Mouse (Mus musculus) liver, embryonic 11.5 days (tissue): ENCODE measurements around the gene Prrc2b. TPM values are rescaled to one million over a fixed set of nuclear protein-coding genes. Genes with fewer than 3 reads are reported as not detected.
A peak's percentile ranks its signal among the peaks of the same experiment; 100 is the strongest.

ENCODE experiments used
- ATAC-seq: fragments of 200-750 bp; cut with Nextera tagmentation; replicated peaks from 2 replicates; pipeline ENCODE4 v1.8.0; 2017; ENCODE audit warnings: moderate number of reproducible peaks, mild to moderate bottlenecking, moderate TSS enrichment, moderate library complexity; ENCODE audit not compliant: low FRiP score
- DNase-seq: peaks from one replicate; pipeline ENCODE4 v3.0.0-alpha.2; 2017; ENCODE audit warnings: low spot score
- H3K27ac ChIP-seq: fragments of 300-500 bp; sonication (generic); 2 replicates; pipeline ENCODE4 v1.5.1; 2014; ENCODE audit warnings: mild to moderate bottlenecking, low read depth, low read length, control low read depth
- H3K27me3 ChIP-seq: fragments of 300-500 bp; sonication (generic); replicated peaks from 2 replicates; pipeline ENCODE4 v1.6.1; 2014; ENCODE audit warnings: low read length, mixed read lengths; ENCODE audit not compliant: control insufficient read depth, insufficient read depth
- H3K36me3 ChIP-seq: fragments of 300-500 bp; sonication (generic); 2 replicates; pipeline ENCODE4 v1.6.1; 2014; ENCODE audit warnings: mild to moderate bottlenecking, low read length, moderate library complexity, mixed read lengths; ENCODE audit not compliant: control insufficient read depth, insufficient read depth
- H3K4me1 ChIP-seq: fragments of 300-500 bp; sonication (generic); replicated peaks from 2 replicates; pipeline ENCODE4 v1.6.1; 2014; ENCODE audit warnings: low read length, mixed read lengths; ENCODE audit not compliant: control insufficient read depth, insufficient read depth
- H3K4me2 ChIP-seq: fragments of 300-500 bp; sonication (generic); 2 replicates; pipeline ENCODE4 v1.6.1; 2014; ENCODE audit warnings: mild to moderate bottlenecking, control low read depth, moderate library complexity
- H3K4me3 ChIP-seq: fragments of 300-500 bp; sonication (generic); 2 replicates; pipeline ENCODE4 v1.5.1; 2014; ENCODE audit warnings: low read depth, low read length, control low read depth
- H3K9ac ChIP-seq: fragments of 300-500 bp; sonication (generic); 2 replicates; pipeline ENCODE4 v1.6.1; 2014; ENCODE audit warnings: low read depth, low read length, control low read depth
- H3K9me3 ChIP-seq: fragments of 300-500 bp; sonication (generic); 2 replicates; pipeline ENCODE4 v1.6.1; 2016; ENCODE audit warnings: low read length, inconsistent platforms, mixed read lengths; ENCODE audit not compliant: control insufficient read depth
- WGBS: fragments of 180-500 bp; shearing (Covaris S2); extraction: QIAGEN DNeasy Blood & Tissue Kit; methylation state at CpG from one replicate; pipeline ENCODE4 v1.1.7; 2014; 5-methylcytosine and 5-hydroxymethylcytosine counted together
- polyA plus RNA-seq: library from polyadenylated mRNA; unstranded; fragments of >200 nt; fragmentation: Nextera tagmentation; extraction: Ambion mirVana; gene quantifications from 2 replicates; pipeline ENCODE4 v1.2.1, GENCODE M21; 2014

The Prrc2b gene
- polyA plus RNA-seq, 1 experiment from 2014 or later: 48.1 TPM

DNA sequence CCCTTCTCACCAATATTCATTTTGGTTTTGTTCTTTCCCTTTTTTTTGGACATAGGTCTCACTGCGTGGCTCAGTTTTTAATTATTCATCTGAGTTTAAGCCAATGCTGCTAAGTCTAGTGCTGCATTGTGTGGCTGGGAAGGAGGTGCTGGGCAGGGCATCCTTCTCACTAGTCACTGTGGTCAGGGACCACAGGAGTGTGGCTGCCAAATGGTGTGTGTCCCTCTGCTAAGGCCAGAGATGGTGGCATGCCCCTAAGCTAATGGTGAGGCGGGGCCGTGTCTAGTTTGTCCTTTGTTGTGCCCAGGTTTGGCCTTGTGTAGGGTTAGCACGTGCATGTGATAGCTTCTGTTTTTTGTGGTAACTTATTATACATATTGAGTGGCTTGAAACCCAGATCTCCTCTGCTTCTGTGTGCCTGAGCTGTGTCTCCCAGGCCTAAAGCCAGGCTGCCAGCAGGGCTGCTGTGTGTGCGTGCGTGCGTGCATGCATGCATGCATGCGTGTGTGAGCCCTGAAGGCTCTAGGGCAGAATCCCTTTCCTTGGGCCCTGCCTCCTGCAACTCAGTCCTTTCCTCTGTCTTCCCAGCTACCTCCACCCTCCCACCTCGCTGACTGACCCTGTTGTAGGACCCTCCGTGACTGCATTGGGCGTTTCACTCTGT lies 26.6 kb downstream of the Prrc2b start:
- Histone ChIP-seq H3K9ac (no peak overlapping the region), H3K4me3 (no peak overlapping the region), H3K27me3 (no peaks in the 10 kb centered on the region), H3K4me1 (peaks cover 41% of the 10 kb centered on the region), H3K4me2 (no peak overlapping the region), H3K9me3 (no peaks in the 10 kb centered on the region), H3K36me3 (no peaks in the 10 kb centered on the region; the same call in 1 of the 2 replicates), H3K27ac (no peak overlapping the region)
- WGBS: 86% methylated on average over 11 of the region's 11 CpGs
- DNase-seq (no peak), ATAC-seq (no peak)

DNA sequence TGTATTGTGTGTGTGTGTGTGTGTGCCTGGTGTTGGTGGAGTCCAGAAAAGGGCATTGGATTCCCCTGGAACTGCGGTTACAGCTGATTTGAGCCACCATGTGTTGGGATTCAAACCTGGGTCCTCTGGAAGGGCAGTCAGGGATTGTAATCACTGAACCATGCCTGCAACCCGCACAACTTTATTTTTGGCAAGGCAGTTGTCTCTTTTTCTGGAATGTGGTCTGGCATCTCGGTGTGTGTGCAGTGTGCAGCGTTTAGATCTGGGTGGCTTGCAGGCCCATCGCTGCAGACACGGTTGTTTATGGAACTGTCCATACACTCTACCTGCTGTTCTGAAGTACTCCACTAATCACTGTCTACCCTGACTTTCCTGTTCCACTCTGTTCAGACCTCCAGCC lies 28.5 kb downstream of the Prrc2b start:
- no peaks in the 10 kb centered on the region for H3K27me3 ChIP-seq
- 73% methylated on average over 6 of the region's 6 CpGs for WGBS
- H3K27ac ChIP-seq: no peak overlapping the region
- H3K9ac ChIP-seq: no peak overlapping the region
- no peak overlapping the region for H3K4me3 ChIP-seq
- H3K9me3 ChIP-seq: no peaks in the 10 kb centered on the region
- no peak overlapping the region for H3K4me2 ChIP-seq
- DNase-seq: no peak
- H3K4me1 ChIP-seq: peaks cover 30% of the 10 kb centered on the region
- H3K36me3 ChIP-seq: peaks cover 8% of the 10 kb centered on the region; the same call in 1 of the 2 replicates
- no peak for ATAC-seq

DNA sequence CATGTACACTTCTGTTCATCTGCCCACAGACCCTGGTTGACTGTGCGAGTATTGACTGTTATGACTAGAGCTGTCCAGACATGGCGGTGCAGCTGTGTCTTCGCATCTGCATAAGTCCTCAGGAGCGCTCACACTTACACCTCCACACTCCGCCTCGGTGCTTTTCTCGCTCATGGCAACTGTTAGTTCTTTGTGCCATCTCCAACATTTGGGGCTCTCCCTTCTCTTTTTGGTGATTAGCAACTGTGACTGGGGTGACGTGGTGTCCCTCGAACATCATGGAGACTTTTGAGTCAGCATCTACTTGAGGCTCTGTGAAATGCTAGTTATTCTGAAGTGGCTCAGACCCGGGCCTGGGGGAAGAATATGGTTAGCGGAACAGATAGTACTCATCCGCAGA lies 29.2 kb downstream of the Prrc2b start:
- no peak for DNase-seq
- Histone ChIP-seq H3K36me3 (peaks cover 13% of the 10 kb centered on the region; the same call in 1 of the 2 replicates), H3K4me1 (peaks cover 23% of the 10 kb centered on the region), H3K9me3 (no peaks in the 10 kb centered on the region), H3K4me2 (no peak overlapping the region), H3K27ac (no peak overlapping the region), H3K9ac (no peak overlapping the region), H3K4me3 (no peak overlapping the region), H3K27me3 (no peaks in the 10 kb centered on the region)
- no peak for ATAC-seq
- 94% methylated on average over 12 of the region's 12 CpGs for WGBS

DNA sequence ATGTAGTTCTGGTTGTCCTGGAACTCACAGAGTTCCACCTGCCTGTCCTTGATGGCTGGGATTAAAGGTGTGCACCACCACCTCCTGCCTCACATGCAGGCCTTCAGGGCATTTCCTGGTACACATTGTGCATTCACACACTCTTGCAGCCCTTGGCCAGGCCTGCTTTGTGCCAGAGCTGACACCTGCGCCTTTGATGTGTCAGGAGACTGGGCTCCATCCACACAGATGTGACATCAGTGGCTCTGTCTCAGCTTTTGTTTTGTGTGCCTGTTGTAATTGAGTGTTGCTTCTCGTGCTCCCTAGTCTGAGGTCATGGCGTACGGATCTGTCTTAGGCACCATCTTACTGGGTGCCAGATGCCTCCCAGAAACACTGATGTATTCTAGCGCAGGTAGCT lies 30.5 kb downstream of the Prrc2b start:
- ATAC-seq (no peak), DNase-seq (no peak)
- peaks cover 15% of the 10 kb centered on the region for H3K4me1 ChIP-seq
- H3K4me3 ChIP-seq: no peak overlapping the region
- no peak overlapping the region for H3K27ac ChIP-seq
- H3K9ac ChIP-seq: no peak overlapping the region
- H3K9me3 ChIP-seq: no peaks in the 10 kb centered on the region
- no peak overlapping the region for H3K4me2 ChIP-seq
- H3K27me3 ChIP-seq: no peaks in the 10 kb centered on the region
- H3K36me3 ChIP-seq: peaks cover 20% of the 10 kb centered on the region
- 91% methylated on average over 5 of the region's 5 CpGs for WGBS

DNA sequence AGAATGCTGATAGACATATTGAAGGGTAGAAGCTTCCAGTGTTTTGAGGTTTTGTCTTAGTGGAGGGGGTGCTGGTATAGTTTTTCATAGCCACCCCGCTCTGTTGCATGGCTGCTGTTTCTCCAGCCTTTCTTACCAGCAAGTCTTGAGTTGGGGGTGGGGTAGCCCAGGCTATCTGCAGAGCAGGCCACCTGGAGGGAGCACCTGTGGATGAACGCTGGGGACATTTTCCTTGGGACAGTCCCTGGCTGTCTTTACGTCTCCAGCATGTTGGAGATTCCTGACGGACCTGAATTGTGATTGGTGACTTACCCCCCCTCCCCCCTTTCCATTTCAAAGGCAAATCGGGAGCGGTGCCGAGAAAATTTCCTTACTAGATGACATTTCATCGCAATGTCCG lies 31.2 kb downstream of the Prrc2b start:
- Histone ChIP-seq H3K36me3 (peaks cover 27% of the 10 kb centered on the region), H3K27me3 (no peaks in the 10 kb centered on the region), H3K4me3 (no peak overlapping the region), H3K4me2 (no peak overlapping the region), H3K9me3 (no peaks in the 10 kb centered on the region), H3K4me1 (peaks cover 13% of the 10 kb centered on the region), H3K9ac (no peak overlapping the region), H3K27ac (no peak overlapping the region)
- no peak for DNase-seq
- WGBS: 89% methylated on average over 9 of the region's 9 CpGs
- ATAC-seq: no peak

DNA sequence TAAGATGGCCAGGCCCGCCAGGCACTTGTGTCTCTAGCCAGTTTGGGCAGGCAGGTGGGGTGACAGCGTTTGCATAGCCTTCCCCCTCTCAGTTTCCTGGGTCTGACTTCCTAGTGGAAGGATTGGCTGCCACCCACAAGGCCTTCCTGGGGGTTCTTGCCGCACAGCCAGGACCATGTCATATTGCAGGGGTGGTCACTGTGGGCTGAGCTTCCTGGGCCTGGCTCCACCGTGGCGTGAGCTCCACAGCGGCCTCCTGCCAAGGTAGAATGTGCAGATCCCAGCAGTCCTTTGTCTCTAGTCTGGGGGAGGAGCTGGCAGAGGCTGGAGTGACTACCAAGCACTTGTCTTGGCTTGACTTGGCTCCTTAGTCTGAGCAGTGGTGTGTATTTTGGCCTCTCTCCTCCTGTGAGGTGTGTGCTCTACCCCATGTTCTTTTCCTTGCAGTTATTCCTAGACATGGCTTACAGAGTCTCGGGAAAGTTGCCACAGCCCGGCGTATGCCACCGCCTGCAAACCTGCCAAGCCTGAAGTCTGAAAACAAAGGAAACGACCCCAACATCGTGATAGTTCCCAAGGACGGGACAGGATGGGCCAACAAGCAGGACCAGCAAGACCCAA lies 31.9 kb downstream of the Prrc2b start:
- H3K36me3 ChIP-seq: peaks cover 33% of the 10 kb centered on the region
- WGBS: 82% methylated on average over 13 of the region's 13 CpGs
- DNase-seq (no peak), ATAC-seq (no peak)
- H3K4me3 ChIP-seq: no peak overlapping the region
- peak overlapping the region; percentile 43; the same call in 1 of the 2 replicates for H3K27ac ChIP-seq
- H3K4me2 ChIP-seq: no peak overlapping the region
- peaks cover 8% of the 10 kb centered on the region for H3K4me1 ChIP-seq
- no peaks in the 10 kb centered on the region for H3K27me3 ChIP-seq
- H3K9me3 ChIP-seq: no peaks in the 10 kb centered on the region
- H3K9ac ChIP-seq: no peak overlapping the region

DNA sequence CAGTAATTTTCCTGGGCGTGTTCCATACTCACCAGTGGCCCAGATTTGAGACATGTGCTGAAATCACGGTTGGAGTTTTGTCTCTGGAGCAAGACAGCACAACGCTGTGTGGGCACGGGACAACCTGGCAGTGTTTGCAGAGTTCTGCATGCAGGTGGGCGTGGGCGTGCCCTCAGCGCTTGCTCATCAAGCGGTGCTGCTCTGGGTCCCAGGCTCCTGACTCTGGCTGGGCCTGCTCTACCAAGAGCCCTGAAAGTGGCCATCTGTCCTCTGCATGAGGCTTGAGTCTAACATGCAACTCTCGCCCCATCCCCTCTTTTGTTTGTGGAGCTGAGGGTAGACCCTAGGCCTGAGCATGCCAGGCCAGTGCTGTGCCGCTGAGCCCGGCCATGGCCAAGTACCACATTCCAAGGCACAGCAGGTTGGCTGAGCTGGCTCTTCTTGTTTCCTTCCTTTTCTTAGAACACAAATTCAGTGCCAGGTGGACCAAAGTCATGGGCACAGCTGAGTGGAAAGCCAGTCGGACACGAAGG lies 36.2 kb downstream of the Prrc2b start:
- Histone ChIP-seq H3K4me1 (no peaks in the 10 kb centered on the region), H3K36me3 (peaks cover 48% of the 10 kb centered on the region)
- 95% methylated on average over 13 of the region's 13 CpGs for WGBS

DNA sequence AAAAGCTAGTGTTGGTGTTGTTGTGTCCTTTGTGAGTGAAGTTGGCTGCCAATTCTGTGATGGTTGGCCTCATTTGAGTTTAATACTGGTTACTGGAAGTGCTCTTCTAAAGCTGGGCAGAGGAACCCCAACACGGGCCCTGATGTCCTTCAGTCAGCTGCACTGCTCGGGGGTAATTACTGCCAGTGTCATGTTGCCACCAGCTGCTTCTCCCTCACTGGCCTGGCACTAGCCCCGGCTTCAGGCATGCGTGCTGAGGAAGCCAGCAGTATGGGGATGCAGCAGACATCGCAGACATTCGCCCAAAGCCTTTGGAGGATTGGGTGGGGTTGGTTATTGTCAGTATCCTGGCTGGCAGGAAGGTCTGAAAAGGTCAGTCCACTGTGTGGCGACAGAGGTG lies 36.8 kb downstream of the Prrc2b start:
- 90% methylated on average over 7 of the region's 7 CpGs for WGBS

More for the DNA sequence above, 36.2 kb downstream of the Prrc2b start:
- ATAC-seq (no peak), DNase-seq (no peak)
- Histone ChIP-seq H3K9ac (no peak overlapping the region), H3K4me3 (no peak overlapping the region), H3K9me3 (no peaks in the 10 kb centered on the region), H3K27me3 (no peaks in the 10 kb centered on the region), H3K4me2 (no peak overlapping the region), H3K27ac (no peak overlapping the region)

More for the DNA sequence above, 36.8 kb downstream of the Prrc2b start:
- no peaks in the 10 kb centered on the region for H3K9me3 ChIP-seq
- DNase-seq (no peak), ATAC-seq (no peak)
- no peak overlapping the region for H3K4me2 ChIP-seq
- H3K36me3 ChIP-seq: peaks cover 49% of the 10 kb centered on the region
- no peaks in the 10 kb centered on the region for H3K4me1 ChIP-seq
- no peak overlapping the region for H3K9ac ChIP-seq
- no peaks in the 10 kb centered on the region for H3K27me3 ChIP-seq
- H3K4me3 ChIP-seq: no peak overlapping the region
- H3K27ac ChIP-seq: no peak overlapping the region
